15 mouse cellular contexts compared by ENCODE assay signal in the genomic region with DNA sequence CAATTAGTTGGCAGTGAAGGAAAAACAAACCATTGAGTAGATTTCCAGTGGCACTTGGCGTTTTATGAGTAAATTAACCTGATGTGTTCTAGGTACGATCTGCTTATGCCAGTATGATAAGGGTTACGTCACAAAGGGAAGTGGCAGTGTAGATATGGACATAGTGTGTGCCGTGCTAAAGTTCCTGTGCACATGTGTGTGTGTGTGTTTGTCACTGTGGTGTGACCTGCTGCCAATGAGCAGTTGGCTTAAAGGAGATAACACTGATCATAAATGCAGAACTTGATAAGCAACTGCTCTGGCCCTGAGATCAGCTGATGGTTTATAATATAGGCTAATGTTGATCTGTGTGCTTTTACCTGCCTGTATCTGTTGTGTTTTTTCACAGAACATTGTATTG.
DNase-seq lines count a peak whose midpoint lies in the region; ATAC-seq and TF ChIP-seq lines count a peak whose summit lies in the region.
"Had no signal": no experiment of that assay in that cellular context is flagged by ENCODE, and none has a peak within 500 bp of the region (broad histone marks: within the 10 kb centered on the region; RNA-seq: fewer than 3 reads in every experiment).

No protein-coding gene starts in this region.

- H3K9me3 ChIP-seq in heart, embryonic 15.5 days (replicated peaks): no peaks in the 10 kb centered on the region
- H3K9me3 ChIP-seq: forebrain, embryonic 15.5 days; heart, embryonic 12.5 days; neural tube, embryonic 13.5 days had no signal

- TF ChIP-seq CTCF in liver, adult 2 months (IDR thresholded peaks at IDR 0.05; ENCODE audit: low read depth, low read length): no peak

- H3K27me3 ChIP-seq in heart, embryonic 15.5 days: no peaks in the 10 kb centered on the region
- H3K27me3 ChIP-seq in liver, adult 2 months (ENCODE audit: control insufficient read depth, insufficient read depth, low read length): no peaks in the 10 kb centered on the region
- H3K27me3 ChIP-seq: forebrain, embryonic 15.5 days; heart, embryonic 12.5 days; neural tube, embryonic 13.5 days had no signal

- H3K4me3 ChIP-seq in heart, embryonic 15.5 days: no peak overlapping the region
- no peak overlapping the region for H3K4me3 ChIP-seq in brown adipose tissue, adult 24 weeks (ENCODE audit: insufficient read depth, low read depth, low read length)
- H3K4me3 ChIP-seq in liver, adult 2 months (ENCODE audit: insufficient read depth, low read depth, low read length): no peak overlapping the region
- H3K4me3 ChIP-seq: forebrain, embryonic 15.5 days; heart, embryonic 12.5 days; neural tube, embryonic 13.5 days had no signal

- H3K4me2 ChIP-seq in heart, embryonic 15.5 days: no peak overlapping the region
- H3K4me2 ChIP-seq: forebrain, embryonic 15.5 days; heart, embryonic 12.5 days; neural tube, embryonic 13.5 days had no signal

- no peak for ATAC-seq in heart, embryonic 15.5 days (replicated peaks; ENCODE audit: insufficient number of reproducible peaks, insufficient read depth, low FRiP score, low read depth)
- peak; percentile 94 for ATAC-seq in megakaryocyte progenitor cell, adult 5-6 weeks (replicated peaks; ENCODE audit: poor library complexity)
- ATAC-seq: forebrain, embryonic 15.5 days had no signal

- H3K4me1 ChIP-seq in heart, embryonic 15.5 days (replicated peaks): peaks cover 57% of the 10 kb centered on the region
- H3K4me1 ChIP-seq in brown adipose tissue, adult 24 weeks (ENCODE audit: control insufficient read depth, insufficient read depth, insufficient read length, low read length): peaks cover 12% of the 10 kb centered on the region
- peaks cover 38% of the 10 kb centered on the region for H3K4me1 ChIP-seq in liver, adult 2 months (ENCODE audit: control insufficient read depth, insufficient read depth, low read length)

- TF ChIP-seq POLR2A in liver, adult 2 months (IDR thresholded peaks at IDR 0.05; ENCODE audit: extremely low read depth, insufficient read depth, low read length): no peak

- WGBS in heart, embryonic 15.5 days: 51% methylated on average over 4 of the region's 4 CpGs
- 16% methylated on average over 4 of the region's 4 CpGs for WGBS in liver, adult 2 months

- no peak overlapping the region for H3K9ac ChIP-seq in heart, embryonic 15.5 days
- H3K9ac ChIP-seq in liver, adult 2 months (ENCODE audit: low read depth, low read length): no peak overlapping the region
- H3K9ac ChIP-seq: forebrain, embryonic 15.5 days; heart, embryonic 12.5 days; neural tube, embryonic 13.5 days had no signal

- peaks cover 14% of the 10 kb centered on the region; the same call in 1 of the 2 replicates for H3K79me2 ChIP-seq in liver, adult 2 months (ENCODE audit: control insufficient read depth, insufficient read depth, low read length)

- H3K27ac ChIP-seq in heart, embryonic 15.5 days: peak overlapping the region; percentile 73
- 0 out of 2 replicates have a peak overlapping the region, but pooled peaks have one; percentile 13 for H3K27ac ChIP-seq in brown adipose tissue, adult 24 weeks (replicated peaks; ENCODE audit: low read depth, low read length)
- peak overlapping the region; percentile 30 for H3K27ac ChIP-seq in liver, adult 2 months (replicated peaks; ENCODE audit: insufficient read depth, low read depth, low read length)
- H3K27ac ChIP-seq: forebrain, embryonic 15.5 days; kidney, postnatal 0 days; neural tube, embryonic 13.5 days had no signal

- DNase-seq in heart, adult 8-10 months (ENCODE audit: low spot score): no peak
- peak; percentile 75 for DNase-seq in liver, adult 2 months (ENCODE audit: extremely low read depth, low read depth, low spot score)
- DNase-seq in adrenal gland, postnatal 10 days: no peak
- no peak for DNase-seq in lung, adult 18-20 months
- DNase-seq in embryo, embryonic 10 days (ENCODE audit: low spot score): no peak
- DNase-seq: adrenal gland, postnatal 25 days; cerebellum, adult 11 months; midbrain, embryonic 14.5 days had no signal

- peaks cover 10% of the 10 kb centered on the region; the same call in 1 of the 2 replicates for H3K36me3 ChIP-seq in heart, embryonic 15.5 days
- H3K36me3 ChIP-seq in liver, adult 2 months (ENCODE audit: control insufficient read depth, insufficient read depth, low read length): peaks cover 6% of the 10 kb centered on the region; the same call in 1 of the 2 replicates

Comparison
In these comparisons a context has a peak if more than half of its experiments do, and no peak if none do; other contexts are left out.
1. H3K27ac ChIP-seq: peak in every context shown above with its lines; median percentile 73 in heart, embryonic 15.5 days; 30 in liver, adult 2 months; 13 in brown adipose tissue, adult 24 weeks.